Mouse (Mus musculus) MEL (cell line): ENCODE data around the gene Tshz2. TPM values are rescaled to one million over a fixed set of nuclear protein-coding genes. Genes with fewer than 3 reads are reported as not detected.

Source experiments
- DNase-seq: peaks from one replicate; pipeline ENCODE4 v3.0.0; 2011; ENCODE audit warnings: low read depth, low spot score
- H3K27ac ChIP-seq: 2 replicates; pipeline ENCODE4 v1.5.1; 2012; ENCODE audit warnings: low read depth, mild to moderate bottlenecking, control low read depth, low read length, moderate library complexity; ENCODE audit not compliant: control insufficient read depth
- H3K27me3 ChIP-seq, 2 experiments: fragments of 150-350 bp in 1 of 2; sonication (generic) in 1 of 2; 2 replicates each; pipeline ENCODE4 v1.6.1; 2012; ENCODE audit warnings: low read length in 2 of 2, mild to moderate bottlenecking in 2 of 2, improper control_type of control experiment in 1 of 2, moderate library complexity in 1 of 2; ENCODE audit not compliant: insufficient read depth in 2 of 2, control insufficient read depth in 1 of 2
- H3K36me3 ChIP-seq, 2 experiments: 2 replicates each; pipeline ENCODE4 v1.6.1; 2012 to 2014; ENCODE audit warnings: low read length in 2 of 2, improper control_type of control experiment in 1 of 2, inconsistent platforms in 1 of 2, mild to moderate bottlenecking in 1 of 2; ENCODE audit not compliant: insufficient read depth in 2 of 2, control insufficient read depth in 1 of 2
- H3K4me1 ChIP-seq, 2 experiments: fragments of 150-350 bp in 1 of 2; sonication (generic) in 1 of 2; 2 replicates each; pipeline ENCODE4 v1.6.1; 2012; ENCODE audit warnings: low read length in 2 of 2, improper control_type of control experiment in 1 of 2, mild to moderate bottlenecking in 1 of 2; ENCODE audit not compliant: insufficient read depth in 2 of 2, control insufficient read depth in 1 of 2
- H3K4me3 ChIP-seq, 2 experiments: fragments of 150-350 bp in 1 of 2; sonication (generic) in 1 of 2; 2 replicates each; pipeline ENCODE4 v1.5.1; 2012; ENCODE audit warnings: low read depth in 2 of 2, low read length in 2 of 2, mild to moderate bottlenecking in 2 of 2, moderate library complexity in 2 of 2, control low read depth in 1 of 2, improper control_type of control experiment in 1 of 2; ENCODE audit not compliant: control insufficient read depth in 1 of 2, insufficient read depth in 1 of 2
- H3K79me2 ChIP-seq: 2 replicates; pipeline ENCODE4 v1.6.1; 2012; ENCODE audit warnings: mild to moderate bottlenecking, low read length, moderate library complexity; ENCODE audit not compliant: control insufficient read depth, poor library complexity, insufficient read depth
- H3K9ac ChIP-seq: 2 replicates; pipeline ENCODE4 v1.6.1; 2012; ENCODE audit warnings: low read depth, mild to moderate bottlenecking, control low read depth, low read length, moderate library complexity; ENCODE audit not compliant: control insufficient read depth, poor library complexity, severe bottlenecking
- H3K9me3 ChIP-seq: fragments of 150-350 bp; sonication (generic); replicated peaks from 2 replicates; pipeline ENCODE4 v1.6.1; 2012; ENCODE audit warnings: mild to moderate bottlenecking, low read length, improper control_type of control experiment, moderate library complexity; ENCODE audit not compliant: insufficient read depth
- BHLHE40 ChIP-seq: IDR thresholded peaks from 2 replicates; pipeline ENCODE4 v1.6.1; 2012; ENCODE audit warnings: low read depth, mild to moderate bottlenecking, inconsistent platforms, low read length, improper control_type of control experiment, borderline replicate concordance
- CHD1 ChIP-seq: IDR thresholded peaks from 2 replicates; pipeline ENCODE4 v1.6.1; 2012; ENCODE audit warnings: low read depth, mild to moderate bottlenecking, inconsistent platforms, low read length, improper control_type of control experiment
- CHD2 ChIP-seq: IDR thresholded peaks from 2 replicates; pipeline ENCODE4 v1.6.1; 2011; ENCODE audit warnings: low read length, improper control_type of control experiment
- ELF1 ChIP-seq: IDR thresholded peaks from 2 replicates; pipeline ENCODE4 v1.6.1; 2014; ENCODE audit warnings: low read depth, mild to moderate bottlenecking, inconsistent platforms, low read length, improper control_type of control experiment, moderate library complexity
- EP300 ChIP-seq, 2 experiments: IDR thresholded peaks; 2 replicates each; pipeline ENCODE4 v1.6.1; 2011; ENCODE audit warnings: improper control_type of control experiment in 2 of 2, low read length in 2 of 2, low read depth in 1 of 2, mild to moderate bottlenecking in 1 of 2
- ETS1 ChIP-seq: IDR thresholded peaks from 2 replicates; pipeline ENCODE4 v1.6.1; 2012; ENCODE audit warnings: low read depth, mild to moderate bottlenecking, inconsistent platforms, low read length, improper control_type of control experiment, moderate library complexity
- HCFC1 ChIP-seq: IDR thresholded peaks from 2 replicates; pipeline ENCODE4 v1.6.1; 2012; ENCODE audit warnings: low read depth, mild to moderate bottlenecking, inconsistent platforms, low read length, improper control_type of control experiment, moderate library complexity
- JUND ChIP-seq: IDR thresholded peaks from 2 replicates; pipeline ENCODE4 v1.6.1; 2011; ENCODE audit warnings: low read depth, mild to moderate bottlenecking, improper control_type of control experiment, low read length
- KAT2A ChIP-seq: conservative IDR thresholded peaks from 2 replicates; pipeline ENCODE4 v1.6.1; 2012; ENCODE audit warnings: low read depth, low read length, improper control_type of control experiment, inconsistent platforms
- MAFK ChIP-seq: IDR thresholded peaks from 2 replicates; pipeline ENCODE4 v1.6.1; 2011; ENCODE audit warnings: low read depth, mild to moderate bottlenecking, low read length, improper control_type of control experiment, borderline replicate concordance
- MAX ChIP-seq: IDR thresholded peaks from 2 replicates; pipeline ENCODE4 v1.6.1; 2011; ENCODE audit warnings: low read length, improper control_type of control experiment
- MAZ ChIP-seq: IDR thresholded peaks from 2 replicates; pipeline ENCODE4 v1.6.1; 2012; ENCODE audit warnings: low read depth, mild to moderate bottlenecking, inconsistent platforms, low read length, improper control_type of control experiment
- MXI1 ChIP-seq: IDR thresholded peaks from 2 replicates; pipeline ENCODE4 v1.6.1; 2011; ENCODE audit warnings: mild to moderate bottlenecking, low read depth, low read length, improper control_type of control experiment
- MYB ChIP-seq: IDR thresholded peaks from 2 replicates; pipeline ENCODE4 v1.6.1; 2011; ENCODE audit warnings: mild to moderate bottlenecking, low read depth, low read length, improper control_type of control experiment
- MYC ChIP-seq: IDR thresholded peaks from 2 replicates; pipeline ENCODE4 v1.6.1; 2011; ENCODE audit warnings: low read depth, mild to moderate bottlenecking, low read length, improper control_type of control experiment, moderate library complexity
- NELFE ChIP-seq: IDR thresholded peaks from 2 replicates; pipeline ENCODE4 v1.6.1; 2011; ENCODE audit warnings: low read depth, low read length, improper control_type of control experiment
- NRF1 ChIP-seq: IDR thresholded peaks from 2 replicates; pipeline ENCODE4 v1.6.1; 2014; ENCODE audit warnings: low read depth, mild to moderate bottlenecking, inconsistent platforms, low read length, improper control_type of control experiment, moderate library complexity; ENCODE audit not compliant: poor library complexity, insufficient read depth, severe bottlenecking
- POLR2AphosphoS2 ChIP-seq: IDR thresholded peaks from 2 replicates; pipeline ENCODE4 v1.6.1; 2011; ENCODE audit warnings: low read length, improper control_type of control experiment
- POLR2AphosphoS5 ChIP-seq: IDR thresholded peaks from 2 replicates; pipeline ENCODE4 v1.6.1; 2012; ENCODE audit warnings: low read depth, borderline replicate concordance, mild to moderate bottlenecking, inconsistent platforms, low read length, moderate library complexity, mixed read lengths
- RAD21 ChIP-seq: IDR thresholded peaks from 2 replicates; pipeline ENCODE4 v1.6.1; 2011; ENCODE audit warnings: mild to moderate bottlenecking, low read depth, low read length, improper control_type of control experiment
- TAL1 ChIP-seq: IDR thresholded peaks from 2 replicates; pipeline ENCODE4 v1.6.1; 2012; ENCODE audit warnings: mild to moderate bottlenecking, inconsistent platforms, low read length, moderate library complexity, mixed read lengths
- TBP ChIP-seq: IDR thresholded peaks from 2 replicates; pipeline ENCODE4 v1.8.0; 2011; ENCODE audit warnings: low read depth, low read length, improper control_type of control experiment
- TCF12 ChIP-seq: IDR thresholded peaks from 2 replicates; pipeline ENCODE4 v1.6.1; 2014; ENCODE audit warnings: low read depth, mild to moderate bottlenecking, inconsistent platforms, low read length, improper control_type of control experiment, moderate library complexity
- USF1 ChIP-seq: IDR thresholded peaks from 2 replicates; pipeline ENCODE4 v1.6.1; 2014; ENCODE audit warnings: low read depth, mild to moderate bottlenecking, inconsistent platforms, low read length, improper control_type of control experiment, moderate library complexity
- USF2 ChIP-seq, 2 experiments: IDR thresholded peaks; 2 replicates each; pipeline ENCODE4 v1.6.1; 2011 to 2012; ENCODE audit warnings: improper control_type of control experiment in 2 of 2, low read length in 2 of 2, borderline replicate concordance in 1 of 2, inconsistent platforms in 1 of 2, low read depth in 1 of 2, mild to moderate bottlenecking in 1 of 2; ENCODE audit not compliant: insufficient read depth in 1 of 2
- ZC3H11A ChIP-seq: IDR thresholded peaks from 2 replicates; pipeline ENCODE4 v1.6.1; 2012; ENCODE audit warnings: low read depth, mild to moderate bottlenecking, inconsistent platforms, low read length, improper control_type of control experiment
- ZMIZ1 ChIP-seq: IDR thresholded peaks from 2 replicates; pipeline ENCODE4 v1.6.1; 2012; ENCODE audit warnings: low read depth, mild to moderate bottlenecking, inconsistent platforms, low read length, improper control_type of control experiment, moderate library complexity
- ZNF384 ChIP-seq: IDR thresholded peaks from 2 replicates; pipeline ENCODE4 v1.6.1; 2012; ENCODE audit warnings: low read depth, mild to moderate bottlenecking, inconsistent platforms, low read length, improper control_type of control experiment
- polyA plus RNA-seq, 2 experiments: library from polyadenylated mRNA; stranded (reverse) in 1 of 2; unstranded in 1 of 2; fragments of >175 nt in 1 of 2; fragments of >200 nt in 1 of 2; gene quantifications; 2 replicates each; pipeline versions ENCODE4 v1.2.1 to v1.2.4; 2012; ENCODE audit warnings: low replicate concordance in 2 of 2, low read depth in 1 of 2; ENCODE audit not compliant: insufficient read length in 2 of 2, insufficient read depth in 1 of 2, missing spikeins in 1 of 2
- total RNA-seq: library from RNA; depleted of rRNA; stranded (reverse); fragments of 300-350 nt; gene quantifications from 2 replicates; pipeline ENCODE4 v1.2.3, GENCODE M21; 2012

Gene Tshz2
- total and polyA plus RNA-seq, 3 experiments = not detected

GRCm38 (mm10) chr2:169647091-169647490 lies 14.3 kb downstream of the Tshz2 start:
- TF ChIP-seq KAT2A (no peak), RAD21 (no peak), MAX (no peak), HCFC1 (no peak), POLR2AphosphoS5 (no peak), MAFK (no peak), ZMIZ1 (no peak), MYC (no peak), TBP (no peak), USF2 (IDR thresholded peaks at IDR 0.05; ENCODE audit: borderline replicate concordance in 1 of 2, insufficient read depth in 1 of 2, low read depth in 1 of 2, low read length in 2 of 2) (no peak), BHLHE40 (no peak), TCF12 (no peak), MAZ (no peak), CHD2 (no peak), NELFE (no peak), TAL1 (no peak), ZC3H11A (no peak), ETS1 (no peak)
- TF ChIP-seq, all 39 proteins: peak for 0
- Histone ChIP-seq H3K4me1 (no peaks in the 10 kb centered on the region), H3K9ac (no peak overlapping the region), H3K79me2 (no peaks in the 10 kb centered on the region), H3K36me3 (no peaks in the 10 kb centered on the region), H3K27ac (no peak overlapping the region), H3K9me3 (no peaks in the 10 kb centered on the region), H3K27me3 (no peaks in the 10 kb centered on the region), H3K4me3 (no peak overlapping the region)
- DNase-seq = no peak

GRCm38 (mm10) chr2:169649262-169649885 lies 16.6 kb downstream of the Tshz2 start:
- Histone ChIP-seq H3K9me3 (no peaks in the 10 kb centered on the region), H3K79me2 (no peaks in the 10 kb centered on the region), H3K4me3 (no peak overlapping the region), H3K27me3 (no peaks in the 10 kb centered on the region), H3K4me1 (no peaks in the 10 kb centered on the region), H3K27ac (no peak overlapping the region), H3K36me3 (no peaks in the 10 kb centered on the region), H3K9ac (no peak overlapping the region)
- DNase-seq = no peak
- TF ChIP-seq POLR2AphosphoS5 = no peak
- TF ChIP-seq ELF1 = no peak
- no peak for TF ChIP-seq KAT2A
- TF ChIP-seq CHD2 = no peak
- no peak for TF ChIP-seq ZNF384
- TF ChIP-seq USF1 = no peak
- TF ChIP-seq POLR2AphosphoS2 = no peak
- no peak for TF ChIP-seq EP300 (IDR thresholded peaks at IDR 0.05; ENCODE audit: low read depth in 1 of 2, low read length in 2 of 2)
- TF ChIP-seq CHD1 = no peak
- TF ChIP-seq MYB = no peak
- TF ChIP-seq NELFE = no peak
- TF ChIP-seq BHLHE40 = no peak
- TF ChIP-seq NRF1 = no peak
- TF ChIP-seq HCFC1 = no peak
- TF ChIP-seq JUND = no peak
- no peak for TF ChIP-seq MXI1
- no peak for TF ChIP-seq USF2 (IDR thresholded peaks at IDR 0.05; ENCODE audit: borderline replicate concordance in 1 of 2, insufficient read depth in 1 of 2, low read depth in 1 of 2, low read length in 2 of 2)
